Mouse (Mus musculus): ENCODE results near the gene Rc3h1. TPM values are rescaled to one million over a fixed set of nuclear protein-coding genes. Genes with fewer than 3 reads are reported as not detected.
"Not testable (repeated sequence)": the region's sequence is repeated elsewhere in the genome, so short reads cannot be mapped to it uniquely, and the experiment has no call there.

Gene Rc3h1
- polyA plus RNA-seq, 1 experiment from 2014 or later, result 8.7 TPM

DNA sequence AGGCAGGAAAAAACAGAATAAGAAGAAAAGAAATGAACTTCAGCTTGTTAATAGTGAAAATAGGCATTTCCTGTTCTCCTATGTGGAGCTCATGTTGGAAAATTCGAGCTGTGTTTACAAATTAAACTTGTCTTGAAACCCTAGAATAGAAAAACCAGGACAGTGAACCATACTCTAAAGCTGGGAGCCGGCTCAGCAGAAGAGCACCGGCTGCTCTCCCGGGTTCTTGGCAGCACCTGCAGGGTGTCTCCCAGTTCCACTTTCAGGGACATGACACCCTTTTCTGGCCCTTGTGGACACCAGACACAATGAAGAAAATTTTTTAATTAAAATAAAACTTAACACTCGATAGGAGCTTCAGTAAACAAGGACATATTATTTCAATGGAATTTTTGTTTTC lies 62.4 kb downstream of the Rc3h1 start:
- H3K27me3 ChIP-seq, result no peaks in the 10 kb centered on the region
- H3K9me3 ChIP-seq, result no peaks in the 10 kb centered on the region
- no peak overlapping the region for H3K27ac ChIP-seq
- WGBS, result 87% methylated on average over 5 of the region's 5 CpGs
- no peaks in the 10 kb centered on the region for H3K4me1 ChIP-seq
- no peak overlapping the region for H3K9ac ChIP-seq
- no peak overlapping the region for H3K4me3 ChIP-seq
- no peak for ATAC-seq (ENCODE audit: low FRiP score, low read depth)
- H3K36me3 ChIP-seq, result peaks cover 63% of the 10 kb centered on the region
- no peak overlapping the region for H3K4me2 ChIP-seq (replicated peaks)

DNA sequence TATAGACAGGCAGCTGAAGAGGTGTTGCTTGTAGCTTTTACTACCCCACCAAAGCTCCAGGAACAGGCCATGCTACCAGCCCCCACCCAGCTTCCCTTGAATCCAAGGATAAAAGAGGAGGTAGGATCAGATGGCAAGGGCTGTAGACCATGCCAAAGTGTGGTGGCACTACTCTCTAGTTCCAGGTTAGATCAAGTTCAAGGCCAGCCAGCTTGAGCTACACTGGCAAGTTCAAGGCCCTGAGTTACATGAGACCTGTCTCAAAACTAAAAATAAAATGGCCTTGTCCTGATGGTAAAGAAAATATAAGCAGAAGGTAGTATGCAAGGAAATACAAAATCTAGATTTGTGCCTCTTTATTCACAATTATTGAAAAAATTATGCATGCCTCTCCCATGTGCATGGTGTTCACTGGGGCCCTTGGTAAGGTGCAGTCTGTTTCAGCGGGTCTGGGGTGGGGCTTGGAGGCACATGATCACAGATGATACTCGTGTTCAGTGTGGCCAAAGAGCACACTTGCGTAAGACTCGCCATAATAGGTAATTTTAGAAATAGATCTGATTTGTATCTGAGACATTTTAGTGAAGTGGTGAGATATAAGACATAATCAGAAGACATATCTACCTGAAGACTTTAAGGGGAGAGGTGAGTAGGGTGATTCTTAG lies 72.0 kb downstream of the Rc3h1 start, which contains the start of gene Serpinc1:
Gene Serpinc1 (plus strand): TSS at position 515 of the 665 bp plus-strand sequence.
- 90% methylated on average over 4 of the region's 4 CpGs for WGBS

DNA sequence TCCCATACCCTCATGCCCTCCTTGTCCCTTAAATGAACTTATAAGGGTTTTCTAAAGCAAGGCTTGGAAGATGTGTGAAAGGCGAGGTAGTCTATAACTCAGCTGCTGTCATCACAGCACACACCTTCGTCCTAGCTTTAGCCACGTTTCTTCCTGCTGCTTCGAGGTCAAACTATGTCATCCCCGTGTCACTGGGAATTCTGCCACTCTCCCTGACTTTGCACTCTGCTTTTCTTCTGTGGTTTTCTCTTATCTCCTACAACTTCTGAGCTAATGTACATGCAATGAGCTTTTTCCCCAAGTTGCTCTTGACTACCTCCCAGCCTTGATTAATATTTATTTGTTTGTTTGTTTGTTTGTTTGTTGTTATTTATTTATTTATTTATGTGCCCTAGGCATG lies 73.8 kb downstream of the Rc3h1 start:
- Histone ChIP-seq H3K4me3 (no peak overlapping the region), H3K36me3 (peaks cover 4% of the 10 kb centered on the region; the same call in 1 of the 2 replicates), H3K4me2 (replicated peaks) (no peak overlapping the region), H3K27me3 (no peaks in the 10 kb centered on the region), H3K27ac (no peak overlapping the region), H3K9me3 (no peaks in the 10 kb centered on the region), H3K4me1 (peaks cover 6% of the 10 kb centered on the region; the same call in 1 of the 2 replicates), H3K9ac (no peak overlapping the region)
- 77% methylated on average over 5 of the region's 5 CpGs for WGBS
- no peak for ATAC-seq (ENCODE audit: low FRiP score, low read depth)

More for the DNA sequence above, 72.0 kb downstream of the Rc3h1 start, which contains the start of gene Serpinc1:
- no peak within 1 kb of the TSS for H3K27ac ChIP-seq
- no peak within 1 kb of the TSS for H3K4me3 ChIP-seq
- H3K4me1 ChIP-seq, result peaks cover 6% of the 10 kb centered on the region; the same call in 1 of the 2 replicates
- ATAC-seq (ENCODE audit: low FRiP score, low read depth), result no peak
- H3K9ac ChIP-seq, result no peak within 1 kb of the TSS
- peaks cover 4% of the 10 kb centered on the region; the same call in 1 of the 2 replicates for H3K36me3 ChIP-seq
- no peaks in the 10 kb centered on the region for H3K9me3 ChIP-seq
- H3K27me3 ChIP-seq, result no peaks in the 10 kb centered on the region
- no peak within 1 kb of the TSS for H3K4me2 ChIP-seq (replicated peaks)

- Histone ChIP-seq H3K27ac (no peak overlapping the region), H3K36me3 (no peaks in the 10 kb centered on the region), H3K9me3 (no peaks in the 10 kb centered on the region), H3K9ac (no peak overlapping the region), H3K27me3 (no peaks in the 10 kb centered on the region), H3K4me1 (peaks cover 6% of the 10 kb centered on the region; the same call in 1 of the 2 replicates), H3K4me3 (no peak overlapping the region), H3K4me2 (replicated peaks) (no peak overlapping the region)
- WGBS, result 71% methylated on average over 8 of the region's 8 CpGs
- ATAC-seq (ENCODE audit: low FRiP score, low read depth), result no peak
Observed at GRCm38 (mm10) chr1:160980537-160981234, 74.5 kb downstream of the Rc3h1 start.

DNA sequence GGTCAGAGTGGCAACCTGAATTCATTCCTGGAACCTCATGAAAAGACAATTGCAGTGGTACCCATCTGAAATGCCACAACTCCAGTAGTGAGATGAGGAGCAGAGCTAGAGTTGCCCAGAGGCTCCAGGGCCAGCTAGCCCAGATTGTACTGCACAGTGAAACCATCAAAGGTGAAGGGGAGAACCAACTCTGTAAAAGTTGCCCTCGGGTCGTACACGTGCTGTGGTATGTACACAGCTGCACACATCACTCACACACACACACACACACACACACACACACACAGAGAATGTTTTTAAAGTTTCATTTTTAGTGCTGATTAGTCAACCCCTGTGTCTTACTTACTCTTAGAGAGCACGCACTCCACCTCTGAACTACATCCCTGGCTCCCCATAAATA lies 75.1 kb downstream of the Rc3h1 start:
- Histone ChIP-seq H3K4me2 (replicated peaks) (no peak overlapping the region), H3K36me3 (no peaks in the 10 kb centered on the region), H3K9ac (no peak overlapping the region), H3K4me3 (no peak overlapping the region), H3K27ac (no peak overlapping the region), H3K4me1 (peaks cover 6% of the 10 kb centered on the region; the same call in 1 of the 2 replicates), H3K9me3 (no peaks in the 10 kb centered on the region), H3K27me3 (no peaks in the 10 kb centered on the region)
- WGBS, result 86% methylated on average over 4 of the region's 4 CpGs
- no peak for ATAC-seq (ENCODE audit: low FRiP score, low read depth)

DNA sequence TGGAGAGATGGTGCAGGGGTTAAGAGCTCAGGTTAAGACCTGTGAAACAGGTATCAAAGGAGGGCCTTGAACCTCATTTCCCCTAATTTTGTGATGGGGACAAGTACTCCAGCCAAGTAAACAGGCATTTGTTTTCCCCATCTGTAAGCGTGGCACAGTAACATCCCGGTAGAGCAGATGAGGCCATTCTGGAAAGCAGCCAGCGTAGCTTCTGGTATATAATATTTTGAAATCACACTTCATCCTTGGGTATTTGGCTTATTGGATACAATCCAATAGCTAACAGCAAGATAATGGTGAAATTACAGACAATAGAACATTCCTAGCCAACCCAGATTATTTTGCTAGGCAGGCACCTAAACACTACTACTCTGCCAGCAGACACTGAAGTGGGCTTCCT lies 76.7 kb downstream of the Rc3h1 start:
- no peaks in the 10 kb centered on the region for H3K9me3 ChIP-seq
- H3K9ac ChIP-seq, result no peak overlapping the region
- H3K4me2 ChIP-seq (replicated peaks), result no peak overlapping the region
- H3K36me3 ChIP-seq, result no peaks in the 10 kb centered on the region
- no peak for ATAC-seq (ENCODE audit: low FRiP score, low read depth)
- H3K27me3 ChIP-seq, result no peaks in the 10 kb centered on the region
- no peak overlapping the region for H3K4me3 ChIP-seq
- H3K4me1 ChIP-seq, result peaks cover 6% of the 10 kb centered on the region; the same call in 1 of the 2 replicates
- 82% methylated on average over 3 of the region's 3 CpGs for WGBS
- H3K27ac ChIP-seq, result no peak overlapping the region

- not testable (repeated sequence) for H3K4me1 ChIP-seq; H3K27ac ChIP-seq; H3K9ac ChIP-seq; H3K4me3 ChIP-seq; H3K9me3 ChIP-seq; H3K27me3 ChIP-seq; H3K4me2 ChIP-seq (replicated peaks); ATAC-seq (ENCODE audit: low FRiP score, low read depth); H3K36me3 ChIP-seq
- 89% methylated on average over 1 of the region's 1 CpGs for WGBS
Observed at GRCm38 (mm10) chr1:160984731-160985130, 78.5 kb downstream of the Rc3h1 start.

GRCm38 (mm10) chr1:160985477-160985876 lies 79.3 kb downstream of the Rc3h1 start:
- Histone ChIP-seq H3K4me3 (no peak overlapping the region), H3K4me2 (replicated peaks) (no peak overlapping the region), H3K9me3 (no peaks in the 10 kb centered on the region), H3K4me1 (peaks cover 6% of the 10 kb centered on the region; the same call in 1 of the 2 replicates), H3K27me3 (no peaks in the 10 kb centered on the region), H3K27ac (no peak overlapping the region), H3K36me3 (no peaks in the 10 kb centered on the region), H3K9ac (no peak overlapping the region)
- no peak for ATAC-seq (ENCODE audit: low FRiP score, low read depth)
- WGBS, result 74% methylated on average over 6 of the region's 6 CpGs

DNA sequence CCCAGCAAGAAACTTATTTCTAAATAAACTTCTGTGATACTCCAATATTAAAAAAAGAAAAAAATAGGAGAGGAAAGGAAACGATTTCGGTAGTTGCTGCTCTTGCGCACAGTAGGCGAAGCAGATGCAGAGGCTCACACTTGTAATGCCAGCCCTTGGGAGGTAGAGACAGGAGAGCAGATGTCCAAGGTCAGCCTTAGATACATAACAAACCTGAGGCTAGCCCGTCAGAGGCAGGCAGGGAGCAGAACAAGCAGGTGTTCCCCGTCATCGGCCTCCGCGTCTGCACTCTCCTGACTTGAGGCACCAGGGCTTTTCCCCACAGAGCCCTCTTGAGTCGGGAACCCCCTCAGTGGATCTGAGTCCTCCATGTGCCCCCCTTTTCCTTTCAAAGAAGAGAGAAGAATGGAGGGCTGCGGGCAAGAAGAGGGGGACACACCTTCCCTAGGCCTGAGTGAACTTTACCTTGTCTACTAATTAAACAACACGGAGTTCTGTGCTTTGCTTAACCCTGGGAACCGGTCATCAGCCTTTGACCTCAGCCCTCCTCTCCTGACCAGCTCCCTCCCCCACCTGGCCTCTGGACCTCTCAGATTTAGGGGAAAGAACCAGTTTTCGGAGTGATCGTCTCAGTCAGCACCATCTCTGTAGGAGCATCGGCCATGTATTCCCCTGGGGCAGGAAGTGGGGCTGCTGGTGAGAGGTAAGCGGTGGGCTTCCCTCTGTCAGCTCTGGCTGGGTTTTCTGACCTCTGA lies 80.8 kb downstream of the Rc3h1 start:
- H3K9me3 ChIP-seq, result no peaks in the 10 kb centered on the region

GRCm38 (mm10) chr1:160989395-160989794 lies 83.2 kb downstream of the Rc3h1 start:
- Histone ChIP-seq H3K27me3 (no peaks in the 10 kb centered on the region), H3K4me1 (no peaks in the 10 kb centered on the region), H3K9ac (no peak overlapping the region), H3K4me3 (no peak overlapping the region), H3K27ac (no peak overlapping the region), H3K4me2 (replicated peaks) (no peak overlapping the region), H3K36me3 (no peaks in the 10 kb centered on the region), H3K9me3 (no peaks in the 10 kb centered on the region)
- no peak for ATAC-seq (ENCODE audit: low FRiP score, low read depth)
- 86% methylated on average over 15 of the region's 15 CpGs for WGBS

More for the DNA sequence above, 80.8 kb downstream of the Rc3h1 start:
- Histone ChIP-seq H3K9ac (no peak overlapping the region), H3K27ac (no peak overlapping the region), H3K4me3 (no peak overlapping the region), H3K4me2 (replicated peaks) (no peak overlapping the region), H3K36me3 (no peaks in the 10 kb centered on the region), H3K27me3 (no peaks in the 10 kb centered on the region), H3K4me1 (peaks cover 6% of the 10 kb centered on the region; the same call in 1 of the 2 replicates)
- WGBS, result 82% methylated on average over 17 of the region's 17 CpGs
- ATAC-seq (ENCODE audit: low FRiP score, low read depth), result no peak

GRCm38 (mm10) chr1:160993851-160994250 lies 87.6 kb downstream of the Rc3h1 start:
- H3K9me3 ChIP-seq, result no peaks in the 10 kb centered on the region
- no peaks in the 10 kb centered on the region for H3K4me1 ChIP-seq
- H3K27me3 ChIP-seq, result no peaks in the 10 kb centered on the region
- WGBS, result 73% methylated on average over 6 of the region's 6 CpGs
- H3K27ac ChIP-seq, result no peak overlapping the region
- ATAC-seq (ENCODE audit: low FRiP score, low read depth), result no peak
- H3K4me2 ChIP-seq (replicated peaks), result no peak overlapping the region
- no peaks in the 10 kb centered on the region for H3K36me3 ChIP-seq
- H3K4me3 ChIP-seq, result no peak overlapping the region
- H3K9ac ChIP-seq, result no peak overlapping the region

DNA sequence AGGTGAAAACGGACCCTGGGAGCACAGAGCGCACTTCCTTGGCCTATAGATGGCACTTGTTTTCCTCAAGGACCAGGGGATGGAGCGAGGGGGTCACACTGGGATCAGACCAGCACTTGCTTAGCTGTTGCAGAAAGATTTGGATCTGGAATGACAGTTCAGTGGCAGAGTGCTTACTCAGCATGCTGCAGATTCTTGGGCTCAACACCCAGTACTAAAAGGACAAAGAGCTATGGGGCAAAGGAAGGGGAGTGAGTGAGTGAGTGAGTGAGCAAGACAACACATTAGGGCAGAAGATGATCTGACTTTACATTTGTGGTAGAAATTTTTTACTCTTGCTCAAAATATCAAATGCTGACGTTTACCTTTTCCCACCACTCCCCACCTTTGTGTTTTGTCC lies 98.7 kb downstream of the Rc3h1 start:
- ATAC-seq (ENCODE audit: low FRiP score, low read depth), result no peak
- H3K4me2 ChIP-seq (replicated peaks), result no peak overlapping the region
- 65% methylated on average over 4 of the region's 4 CpGs for WGBS

More for the DNA sequence above, 98.7 kb downstream of the Rc3h1 start:
- H3K9me3 ChIP-seq, result no peaks in the 10 kb centered on the region
- H3K27ac ChIP-seq, result no peak overlapping the region
- no peak overlapping the region for H3K9ac ChIP-seq
- no peaks in the 10 kb centered on the region for H3K27me3 ChIP-seq
- peaks cover 6% of the 10 kb centered on the region; the same call in 1 of the 2 replicates for H3K4me1 ChIP-seq
- H3K4me3 ChIP-seq, result no peak overlapping the region
- peaks cover 32% of the 10 kb centered on the region for H3K36me3 ChIP-seq

All from limb, embryonic 13.5 days (tissue).